Mouse (Mus musculus): ENCODE measurements around the gene H2-Ob. TPM values are rescaled to one million over a fixed set of nuclear protein-coding genes. Genes with fewer than 3 reads are reported as not detected.
"Not testable (repeated sequence)": the region's sequence is repeated elsewhere in the genome, so short reads cannot be mapped to it uniquely, and the experiment has no call there.

The H2-Ob gene
- polyA plus RNA-seq, 1 experiment from 2014 or later = 0.28 TPM

DNA sequence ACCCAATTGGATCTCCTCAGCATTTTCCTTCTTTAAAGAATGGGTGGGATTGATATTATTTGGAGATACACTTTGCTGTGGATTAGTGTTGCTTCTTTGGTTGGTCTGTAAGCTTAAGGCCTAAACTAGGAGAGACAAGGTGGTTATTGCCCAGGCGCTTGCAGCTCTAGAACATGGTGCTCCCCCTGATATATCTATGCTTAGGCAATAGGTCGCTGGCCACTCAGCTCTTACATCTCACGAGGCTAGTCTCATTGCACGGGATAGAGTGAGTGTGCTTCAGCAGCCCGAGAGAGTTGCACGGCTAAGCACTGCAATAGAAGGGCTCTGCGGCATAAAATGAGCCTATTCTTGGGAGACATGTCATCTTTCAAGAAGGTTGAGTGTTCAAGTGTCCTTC is 6.7 kb upstream of the H2-Ob start:
- H3K9me3 ChIP-seq (ENCODE audit: control insufficient read depth, low read length); ATAC-seq; H3K27ac ChIP-seq (ENCODE audit: low read length); H3K27me3 ChIP-seq (replicated peaks; ENCODE audit: control insufficient read depth, insufficient read depth, low read length); H3K4me3 ChIP-seq (replicated peaks; ENCODE audit: low read length); H3K4me2 ChIP-seq (ENCODE audit: low read length); H3K9ac ChIP-seq (replicated peaks; ENCODE audit: low read depth, low read length); H3K36me3 ChIP-seq (ENCODE audit: control insufficient read depth, insufficient read depth); H3K4me1 ChIP-seq (replicated peaks; ENCODE audit: control insufficient read depth, insufficient read depth, low read length): not testable (repeated sequence)
- WGBS = 89% methylated on average over 5 of the region's 7 CpGs

DNA sequence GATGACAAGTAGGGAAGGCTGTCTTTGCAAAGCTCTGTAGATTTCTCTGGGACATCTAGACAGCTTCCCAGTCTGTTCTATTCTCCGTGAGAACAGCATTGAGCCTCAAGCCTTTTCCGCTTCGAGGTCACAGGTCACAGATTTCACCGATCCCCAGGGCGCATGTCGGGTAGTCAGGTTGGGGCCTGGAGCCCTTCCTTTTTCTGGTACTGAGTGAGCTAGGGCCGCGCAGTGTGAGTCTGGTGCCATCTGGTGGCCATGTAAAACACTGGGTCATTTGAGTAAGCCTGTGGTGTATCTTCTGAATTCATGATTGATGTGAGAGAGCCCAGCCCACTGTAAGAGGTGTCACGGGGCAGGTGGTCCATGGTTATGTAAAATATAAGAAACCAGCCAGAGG is 3.8 kb upstream of the H2-Ob start:
- Histone ChIP-seq H3K4me1 (replicated peaks; ENCODE audit: control insufficient read depth, insufficient read depth, low read length) (no peaks in the 10 kb centered on the region), H3K9me3 (ENCODE audit: control insufficient read depth, low read length) (no peaks in the 10 kb centered on the region), H3K9ac (replicated peaks; ENCODE audit: low read depth, low read length) (no peak overlapping the region), H3K36me3 (ENCODE audit: control insufficient read depth, insufficient read depth) (no peaks in the 10 kb centered on the region), H3K4me3 (replicated peaks; ENCODE audit: low read length) (no peak overlapping the region), H3K4me2 (ENCODE audit: low read length) (no peak overlapping the region), H3K27ac (ENCODE audit: low read length) (no peak overlapping the region), H3K27me3 (replicated peaks; ENCODE audit: control insufficient read depth, insufficient read depth, low read length) (no peaks in the 10 kb centered on the region)
- WGBS = 48% methylated on average over 9 of the region's 9 CpGs
- ATAC-seq = no peak

DNA sequence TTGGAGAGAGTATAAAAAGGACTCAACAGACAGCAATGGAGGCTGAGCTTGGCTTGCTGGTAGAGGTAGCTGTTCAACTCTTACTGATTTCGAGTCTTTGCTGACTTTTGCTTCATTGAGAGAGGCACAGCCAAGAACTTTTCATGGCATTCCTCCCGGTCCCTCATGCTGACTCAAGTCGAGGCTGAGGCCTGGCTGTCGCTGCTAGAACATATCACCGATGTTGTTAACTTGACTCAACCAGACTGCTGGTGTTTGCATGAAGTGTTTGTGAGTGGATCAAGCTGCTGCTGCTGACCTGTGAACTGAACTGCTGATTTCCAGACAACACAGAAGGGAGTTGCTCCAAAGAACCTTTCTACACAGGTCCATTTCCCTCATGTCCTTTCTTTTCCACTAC is 2.0 kb upstream of the H2-Ob start:
- Histone ChIP-seq H3K4me1 (replicated peaks; ENCODE audit: control insufficient read depth, insufficient read depth, low read length) (no peaks in the 10 kb centered on the region), H3K9ac (replicated peaks; ENCODE audit: low read depth, low read length) (no peak overlapping the region), H3K4me3 (replicated peaks; ENCODE audit: low read length) (no peak overlapping the region), H3K9me3 (ENCODE audit: control insufficient read depth, low read length) (0 out of 2 replicates have a peak, but pooled peaks cover 2% of the 10 kb centered on the region), H3K27me3 (replicated peaks; ENCODE audit: control insufficient read depth, insufficient read depth, low read length) (no peaks in the 10 kb centered on the region), H3K36me3 (ENCODE audit: control insufficient read depth, insufficient read depth) (no peaks in the 10 kb centered on the region), H3K4me2 (ENCODE audit: low read length) (no peak overlapping the region), H3K27ac (ENCODE audit: low read length) (no peak overlapping the region)
- ATAC-seq = no peak
- 77% methylated on average over 5 of the region's 5 CpGs for WGBS

DNA sequence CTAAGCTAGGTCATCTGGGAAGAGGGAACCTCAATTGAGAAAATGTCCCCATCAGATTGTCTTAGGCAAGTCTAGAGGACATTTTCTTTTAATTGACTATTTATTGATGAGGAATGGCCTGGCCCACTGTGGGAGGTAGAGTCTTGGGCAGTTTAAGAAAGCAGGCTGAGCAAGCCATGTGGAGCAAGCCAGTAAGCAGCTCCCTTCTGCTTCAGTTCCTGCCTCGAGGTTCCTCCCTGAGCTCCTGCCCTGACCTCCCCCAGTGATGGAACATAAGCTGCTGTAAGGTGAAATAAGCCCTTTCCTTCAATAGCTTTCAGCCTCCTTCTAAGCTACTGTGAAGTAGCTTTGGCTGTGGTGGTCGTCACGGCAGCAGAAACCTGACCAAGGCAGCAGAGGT is 962 bp upstream of the H2-Ob start:
- H3K9ac ChIP-seq (replicated peaks; ENCODE audit: low read depth, low read length) = no peak overlapping the region
- 79% methylated on average over 3 of the region's 3 CpGs for WGBS
- no peaks in the 10 kb centered on the region for H3K4me1 ChIP-seq (replicated peaks; ENCODE audit: control insufficient read depth, insufficient read depth, low read length)
- no peak overlapping the region for H3K4me2 ChIP-seq (ENCODE audit: low read length)
- H3K27me3 ChIP-seq (replicated peaks; ENCODE audit: control insufficient read depth, insufficient read depth, low read length) = no peaks in the 10 kb centered on the region
- no peaks in the 10 kb centered on the region for H3K36me3 ChIP-seq (ENCODE audit: control insufficient read depth, insufficient read depth)
- ATAC-seq = no peak
- H3K9me3 ChIP-seq (ENCODE audit: control insufficient read depth, low read length) = 0 out of 2 replicates have a peak, but pooled peaks cover 2% of the 10 kb centered on the region
- no peak overlapping the region for H3K4me3 ChIP-seq (replicated peaks; ENCODE audit: low read length)
- no peak overlapping the region for H3K27ac ChIP-seq (ENCODE audit: low read length)

DNA sequence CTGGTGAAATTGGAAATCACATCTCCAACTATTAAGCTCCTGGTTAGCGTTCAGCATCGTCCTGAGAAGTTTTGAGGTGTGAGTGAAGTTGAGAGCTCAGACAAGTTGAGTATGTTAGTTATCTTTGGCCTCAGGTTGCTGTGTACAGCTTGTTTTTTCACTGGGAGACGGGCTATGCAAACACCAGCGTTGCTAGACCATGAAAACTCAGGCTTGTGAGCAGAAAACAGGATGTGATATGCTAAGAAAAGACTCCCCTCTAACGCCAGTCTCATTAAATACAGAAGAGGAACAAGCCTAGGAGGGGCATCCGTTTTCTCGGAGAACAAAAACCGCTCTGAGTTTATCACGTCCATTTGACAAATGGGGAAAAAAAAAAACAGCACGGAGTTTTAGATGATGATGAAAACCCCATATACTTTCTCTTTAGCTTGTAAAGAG is 918 bp downstream of the H2-Ob start:
- Histone ChIP-seq H3K4me2 (ENCODE audit: low read length) (no peak overlapping the region), H3K9me3 (ENCODE audit: control insufficient read depth, low read length) (0 out of 2 replicates have a peak, but pooled peaks cover 2% of the 10 kb centered on the region), H3K9ac (replicated peaks; ENCODE audit: low read depth, low read length) (no peak overlapping the region), H3K4me1 (replicated peaks; ENCODE audit: control insufficient read depth, insufficient read depth, low read length) (no peaks in the 10 kb centered on the region), H3K36me3 (ENCODE audit: control insufficient read depth, insufficient read depth) (no peaks in the 10 kb centered on the region), H3K4me3 (replicated peaks; ENCODE audit: low read length) (no peak overlapping the region), H3K27ac (ENCODE audit: low read length) (no peak overlapping the region), H3K27me3 (replicated peaks; ENCODE audit: control insufficient read depth, insufficient read depth, low read length) (no peaks in the 10 kb centered on the region)
- no peak for ATAC-seq
- 75% methylated on average over 10 of the region's 10 CpGs for WGBS

DNA sequence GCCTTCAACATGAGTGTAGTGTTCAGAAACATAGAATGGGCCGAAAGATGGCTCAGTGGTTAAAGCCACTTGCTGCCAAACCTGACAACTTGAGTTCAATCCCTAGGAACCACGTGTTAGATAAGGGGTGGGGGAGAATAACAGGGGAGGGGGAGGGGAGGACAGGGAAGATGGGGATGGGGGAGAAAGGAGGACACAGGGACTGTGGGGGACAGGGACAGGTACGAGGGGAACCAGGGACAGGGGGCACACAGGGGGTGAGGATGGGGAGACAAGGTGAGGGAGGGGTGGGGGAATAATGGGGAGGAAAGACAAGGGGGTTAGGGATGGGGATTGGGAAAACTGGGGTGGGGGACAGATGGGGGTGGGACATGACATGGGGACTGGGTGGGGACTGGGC is 1.7 kb downstream of the H2-Ob start:
- Histone ChIP-seq H3K9ac (replicated peaks; ENCODE audit: low read depth, low read length) (no peak overlapping the region), H3K27me3 (replicated peaks; ENCODE audit: control insufficient read depth, insufficient read depth, low read length) (no peaks in the 10 kb centered on the region), H3K27ac (ENCODE audit: low read length) (no peak overlapping the region), H3K36me3 (ENCODE audit: control insufficient read depth, insufficient read depth) (no peaks in the 10 kb centered on the region), H3K9me3 (ENCODE audit: control insufficient read depth, low read length) (0 out of 2 replicates have a peak, but pooled peaks cover 2% of the 10 kb centered on the region), H3K4me3 (replicated peaks; ENCODE audit: low read length) (no peak overlapping the region), H3K4me2 (ENCODE audit: low read length) (no peak overlapping the region), H3K4me1 (replicated peaks; ENCODE audit: control insufficient read depth, insufficient read depth, low read length) (no peaks in the 10 kb centered on the region)
- ATAC-seq = no peak
- 76% methylated on average over 3 of the region's 3 CpGs for WGBS

DNA sequence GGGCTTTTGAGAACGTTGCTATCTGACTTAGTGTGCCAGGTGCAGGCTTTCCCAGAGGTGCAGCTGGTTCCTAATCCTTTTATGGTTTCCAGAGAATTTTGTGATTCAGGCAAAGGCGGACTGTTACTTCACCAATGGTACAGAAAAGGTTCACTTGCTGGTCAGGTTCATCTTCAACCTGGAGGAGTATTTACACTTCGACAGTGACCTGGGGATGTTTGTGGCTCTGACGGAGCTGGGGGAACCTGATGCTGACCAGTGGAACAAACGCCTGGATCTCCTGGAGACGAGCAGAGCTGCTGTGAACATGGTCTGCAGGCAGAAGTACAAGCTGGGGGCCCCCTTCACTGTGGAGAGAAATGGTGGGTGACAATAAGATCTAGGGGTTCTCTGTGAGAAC is 2.2 kb downstream of the H2-Ob start:
- Histone ChIP-seq H3K9ac (replicated peaks; ENCODE audit: low read depth, low read length) (no peak overlapping the region), H3K9me3 (ENCODE audit: control insufficient read depth, low read length) (0 out of 2 replicates have a peak, but pooled peaks cover 2% of the 10 kb centered on the region), H3K4me2 (ENCODE audit: low read length) (no peak overlapping the region), H3K4me1 (replicated peaks; ENCODE audit: control insufficient read depth, insufficient read depth, low read length) (no peaks in the 10 kb centered on the region), H3K27ac (ENCODE audit: low read length) (no peak overlapping the region), H3K4me3 (replicated peaks; ENCODE audit: low read length) (no peak overlapping the region), H3K27me3 (replicated peaks; ENCODE audit: control insufficient read depth, insufficient read depth, low read length) (no peaks in the 10 kb centered on the region), H3K36me3 (ENCODE audit: control insufficient read depth, insufficient read depth) (no peaks in the 10 kb centered on the region)
- ATAC-seq = no peak
- WGBS = 81% methylated on average over 6 of the region's 6 CpGs

DNA sequence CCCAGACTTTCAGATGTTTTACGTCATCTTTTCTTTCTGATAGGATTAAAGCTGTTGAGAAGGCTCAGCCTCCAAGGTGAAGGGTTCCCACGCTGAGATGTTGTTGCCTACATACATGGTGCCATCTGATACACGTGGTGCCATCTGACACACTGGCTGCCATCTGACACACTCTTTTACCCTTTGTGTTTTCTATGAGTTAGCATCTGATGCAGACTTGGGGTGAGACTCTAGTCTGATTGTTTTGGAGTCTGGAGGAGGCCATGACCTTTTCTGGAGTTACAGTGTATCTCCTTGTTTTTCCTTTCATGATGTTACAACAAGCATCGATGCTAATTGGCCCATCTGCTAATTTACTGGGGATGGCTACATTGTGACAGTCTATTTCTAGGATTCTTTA is 6.0 kb downstream of the H2-Ob start:
- Histone ChIP-seq H3K4me1 (replicated peaks; ENCODE audit: control insufficient read depth, insufficient read depth, low read length) (no peaks in the 10 kb centered on the region), H3K4me2 (ENCODE audit: low read length) (no peak overlapping the region), H3K27me3 (replicated peaks; ENCODE audit: control insufficient read depth, insufficient read depth, low read length) (no peaks in the 10 kb centered on the region), H3K36me3 (ENCODE audit: control insufficient read depth, insufficient read depth) (no peaks in the 10 kb centered on the region), H3K9ac (replicated peaks; ENCODE audit: low read depth, low read length) (no peak overlapping the region), H3K27ac (ENCODE audit: low read length) (no peak overlapping the region), H3K9me3 (ENCODE audit: control insufficient read depth, low read length) (0 out of 2 replicates have a peak, but pooled peaks cover 2% of the 10 kb centered on the region), H3K4me3 (replicated peaks; ENCODE audit: low read length) (no peak overlapping the region)
- ATAC-seq = no peak
- WGBS = 73% methylated on average over 4 of the region's 4 CpGs

DNA sequence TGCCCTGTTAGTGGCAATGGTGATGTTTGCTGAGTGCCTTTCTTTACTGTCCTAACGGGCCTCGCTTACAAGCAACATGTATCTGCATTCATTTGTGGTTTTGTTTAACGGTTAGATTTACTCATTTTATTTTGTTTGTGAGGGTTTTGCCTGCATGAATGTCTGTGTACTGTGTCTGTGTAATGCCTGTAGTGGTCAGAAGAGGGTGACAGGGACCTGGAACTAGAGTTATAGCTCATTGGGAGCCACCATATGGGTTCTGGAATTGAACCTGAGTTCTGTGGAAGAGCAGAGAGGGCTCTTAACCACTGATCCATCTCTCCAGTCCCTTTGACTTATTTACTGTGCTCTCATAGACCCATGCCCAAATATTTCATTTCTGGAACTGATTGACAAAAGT is 8.3 kb downstream of the H2-Ob start:
- 88% methylated on average over 3 of the region's 3 CpGs for WGBS
- Histone ChIP-seq H3K27me3 (replicated peaks; ENCODE audit: control insufficient read depth, insufficient read depth, low read length) (no peaks in the 10 kb centered on the region), H3K9ac (replicated peaks; ENCODE audit: low read depth, low read length) (no peak overlapping the region), H3K36me3 (ENCODE audit: control insufficient read depth, insufficient read depth) (no peaks in the 10 kb centered on the region), H3K9me3 (ENCODE audit: control insufficient read depth, low read length) (no peaks in the 10 kb centered on the region), H3K27ac (ENCODE audit: low read length) (no peak overlapping the region), H3K4me2 (ENCODE audit: low read length) (no peak overlapping the region), H3K4me1 (replicated peaks; ENCODE audit: control insufficient read depth, insufficient read depth, low read length) (no peaks in the 10 kb centered on the region), H3K4me3 (replicated peaks; ENCODE audit: low read length) (no peak overlapping the region)
- no peak for ATAC-seq

DNA sequence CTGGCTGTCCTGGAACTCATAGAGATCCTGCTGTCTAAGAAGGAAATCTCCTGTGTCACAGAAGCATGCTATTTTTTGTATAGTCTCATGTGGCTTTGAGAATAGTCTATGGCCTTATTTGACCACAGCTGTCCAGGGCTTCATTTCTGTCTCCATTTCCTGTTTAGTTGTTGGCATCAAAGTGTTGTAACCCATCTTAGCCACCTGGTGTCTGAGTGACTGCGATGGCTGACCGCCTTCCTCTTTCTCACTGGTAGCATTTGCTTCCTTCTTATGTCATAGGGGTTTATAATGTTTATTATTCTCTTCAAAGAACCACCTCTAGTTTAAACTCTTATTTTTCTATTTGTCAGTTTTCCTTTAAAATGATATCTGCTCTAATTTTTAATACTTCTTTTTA is 10.1 kb downstream of the H2-Ob start:
- WGBS = 70% methylated on average over 2 of the region's 2 CpGs

More for the DNA sequence above, 10.1 kb downstream of the H2-Ob start:
- Histone ChIP-seq H3K9me3 (ENCODE audit: control insufficient read depth, low read length) (no peaks in the 10 kb centered on the region), H3K4me1 (replicated peaks; ENCODE audit: control insufficient read depth, insufficient read depth, low read length) (no peaks in the 10 kb centered on the region), H3K4me3 (replicated peaks; ENCODE audit: low read length) (no peak overlapping the region), H3K4me2 (ENCODE audit: low read length) (no peak overlapping the region), H3K36me3 (ENCODE audit: control insufficient read depth, insufficient read depth) (no peaks in the 10 kb centered on the region), H3K27ac (ENCODE audit: low read length) (no peak overlapping the region), H3K9ac (replicated peaks; ENCODE audit: low read depth, low read length) (no peak overlapping the region), H3K27me3 (replicated peaks; ENCODE audit: control insufficient read depth, insufficient read depth, low read length) (no peaks in the 10 kb centered on the region)
- no peak for ATAC-seq
